Mouse (Mus musculus): ENCODE measurements around the gene Hspbp1.

Hspbp1 gene

GRCm38 (mm10) chr7:4666871-4667270 lies 18.0 kb downstream of the Hspbp1 start:
- no peak for DNase-seq (ENCODE audit: low read depth)

GRCm38 (mm10) chr7:4663742-4664141 lies 21.1 kb downstream of the Hspbp1 start:
- DNase-seq (ENCODE audit: low read depth): no peak

GRCm38 (mm10) chr7:4663179-4663578 lies 21.7 kb downstream of the Hspbp1 start:
- DNase-seq (ENCODE audit: low read depth): no peak

GRCm38 (mm10) chr7:4659911-4660443 lies 24.9 kb downstream of the Hspbp1 start:
- DNase-seq (ENCODE audit: low read depth): no peak

GRCm38 (mm10) chr7:4658912-4659551 lies 25.8 kb downstream of the Hspbp1 start, which contains the start of gene Ppp6r1:
Gene Ppp6r1 (minus strand): TSS chr7:4659019.
- peak; percentile 97 for DNase-seq (ENCODE audit: low read depth)

- no peak for DNase-seq (ENCODE audit: low read depth)
Measured at GRCm38 (mm10) chr7:4658128-4658907, 26.6 kb downstream of the Hspbp1 start.

- DNase-seq (ENCODE audit: low read depth): no peak
Measured at GRCm38 (mm10) chr7:4657521-4658127, 27.2 kb downstream of the Hspbp1 start.

- DNase-seq (ENCODE audit: low read depth): no peak
Measured at GRCm38 (mm10) chr7:4656818-4657217, 28.1 kb downstream of the Hspbp1 start.

GRCm38 (mm10) chr7:4655916-4656315 lies 29.0 kb downstream of the Hspbp1 start:
- DNase-seq (ENCODE audit: low read depth): no peak

GRCm38 (mm10) chr7:4655393-4655792 lies 29.5 kb downstream of the Hspbp1 start:
- no peak for DNase-seq (ENCODE audit: low read depth)

- no peak for DNase-seq (ENCODE audit: low read depth)
Measured at GRCm38 (mm10) chr7:4654221-4654620, 30.6 kb downstream of the Hspbp1 start.

- no peak for DNase-seq (ENCODE audit: low read depth)
Measured at GRCm38 (mm10) chr7:4653780-4654179, 31.1 kb downstream of the Hspbp1 start.

- no peak for DNase-seq (ENCODE audit: low read depth)
Measured at GRCm38 (mm10) chr7:4653351-4653750, 31.5 kb downstream of the Hspbp1 start.

- DNase-seq (ENCODE audit: low read depth): no peak
Measured at GRCm38 (mm10) chr7:4652726-4653125, 32.1 kb downstream of the Hspbp1 start.

- no peak for DNase-seq (ENCODE audit: low read depth)
Measured at GRCm38 (mm10) chr7:4651581-4651980, 33.3 kb downstream of the Hspbp1 start.

GRCm38 (mm10) chr7:4647992-4648391 lies 36.9 kb downstream of the Hspbp1 start:
- DNase-seq (ENCODE audit: low read depth): no peak

- DNase-seq (ENCODE audit: low read depth): no peak
Measured at GRCm38 (mm10) chr7:4647291-4647690, 37.6 kb downstream of the Hspbp1 start.

GRCm38 (mm10) chr7:4646806-4647205 lies 38.1 kb downstream of the Hspbp1 start:
- no peak for DNase-seq (ENCODE audit: low read depth)

- DNase-seq (ENCODE audit: low read depth): no peak
Measured at GRCm38 (mm10) chr7:4643225-4643624, 41.6 kb downstream of the Hspbp1 start.

- DNase-seq (ENCODE audit: low read depth): no peak
Measured at GRCm38 (mm10) chr7:4641956-4642355, 42.9 kb downstream of the Hspbp1 start.

GRCm38 (mm10) chr7:4641155-4641554 lies 43.7 kb downstream of the Hspbp1 start:
- DNase-seq (ENCODE audit: low read depth): no peak

GRCm38 (mm10) chr7:4636179-4636578 lies 48.7 kb downstream of the Hspbp1 start:
- no peak for DNase-seq (ENCODE audit: low read depth)

GRCm38 (mm10) chr7:4631031-4631430 lies 53.8 kb downstream of the Hspbp1 start, which contains the start of gene Tmem86b:
Gene Tmem86b (minus strand): TSS chr7:4631422.
- no peak for DNase-seq (ENCODE audit: low read depth)
